Mouse (Mus musculus) cerebellum, postnatal 25 days (tissue): ENCODE data around the gene 4931428L18Rik.
"Not testable (repeated sequence)": the region's sequence is repeated elsewhere in the genome, so short reads cannot be mapped to it uniquely, and the experiment has no call there.

Experiments
- DNase-seq, 2 experiments: peaks; one replicate each; pipeline ENCODE4 v3.0.0; 2021; ENCODE audit warnings: mixed read lengths in 2 of 2

The 4931428L18Rik gene

DNA sequence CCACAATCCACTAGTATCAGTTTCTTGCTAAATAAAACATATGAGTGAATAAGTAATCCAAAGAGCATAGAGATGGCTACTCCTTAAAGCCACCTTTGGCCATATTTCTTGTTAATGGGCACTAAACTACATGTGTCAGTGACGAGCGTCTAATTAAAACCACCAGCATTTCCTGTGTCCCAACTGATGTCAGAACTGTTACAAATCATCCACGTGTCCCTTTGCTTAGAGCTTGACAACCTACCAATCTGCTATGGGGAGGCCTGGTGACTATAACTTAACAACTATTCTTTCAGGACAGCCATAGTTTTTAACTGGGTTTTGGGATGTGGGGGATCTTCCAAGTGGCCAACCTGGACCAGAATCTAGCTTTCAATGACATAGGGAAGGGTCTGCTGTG, 164.3 kb downstream of the 4931428L18Rik start:
- no peak for DNase-seq

DNA sequence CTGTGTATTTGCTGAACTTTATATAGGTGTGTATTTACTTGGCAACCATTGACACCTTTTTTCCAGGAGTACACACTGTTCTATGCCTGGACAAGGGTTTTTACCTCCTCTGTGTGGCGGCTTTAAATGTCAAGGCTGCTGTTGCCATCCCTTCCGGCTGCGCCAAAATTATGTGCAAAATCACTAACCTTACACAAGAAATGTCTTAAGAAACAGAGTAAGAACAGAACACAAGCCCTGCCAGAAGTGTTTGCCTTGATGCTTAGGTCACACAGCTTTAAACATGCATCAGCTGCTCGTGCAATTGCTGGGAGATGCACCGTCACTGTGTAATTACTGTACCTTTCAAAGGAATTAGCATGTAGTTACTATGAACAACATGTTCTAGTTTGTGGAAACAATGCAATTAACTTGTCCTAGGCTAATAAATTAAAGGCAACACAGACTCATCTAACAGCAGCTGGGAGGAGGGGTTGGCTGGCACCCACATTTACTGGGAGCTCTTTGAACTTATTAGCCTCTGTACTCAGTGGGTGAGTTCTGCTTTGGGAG, 171.0 kb downstream of the 4931428L18Rik start:
- DNase-seq: no peak

- DNase-seq: peak in 1 of 2 experiments; percentile 25
These were observed 172.4 kb downstream of the 4931428L18Rik start for GRCm38 (mm10) chr1:31049954-31050652.

- no peak for DNase-seq
These were observed 179.3 kb downstream of the 4931428L18Rik start for GRCm38 (mm10) chr1:31043208-31043607.

- DNase-seq: no peak
These were observed 179.7 kb downstream of the 4931428L18Rik start for GRCm38 (mm10) chr1:31042793-31043192.

DNA sequence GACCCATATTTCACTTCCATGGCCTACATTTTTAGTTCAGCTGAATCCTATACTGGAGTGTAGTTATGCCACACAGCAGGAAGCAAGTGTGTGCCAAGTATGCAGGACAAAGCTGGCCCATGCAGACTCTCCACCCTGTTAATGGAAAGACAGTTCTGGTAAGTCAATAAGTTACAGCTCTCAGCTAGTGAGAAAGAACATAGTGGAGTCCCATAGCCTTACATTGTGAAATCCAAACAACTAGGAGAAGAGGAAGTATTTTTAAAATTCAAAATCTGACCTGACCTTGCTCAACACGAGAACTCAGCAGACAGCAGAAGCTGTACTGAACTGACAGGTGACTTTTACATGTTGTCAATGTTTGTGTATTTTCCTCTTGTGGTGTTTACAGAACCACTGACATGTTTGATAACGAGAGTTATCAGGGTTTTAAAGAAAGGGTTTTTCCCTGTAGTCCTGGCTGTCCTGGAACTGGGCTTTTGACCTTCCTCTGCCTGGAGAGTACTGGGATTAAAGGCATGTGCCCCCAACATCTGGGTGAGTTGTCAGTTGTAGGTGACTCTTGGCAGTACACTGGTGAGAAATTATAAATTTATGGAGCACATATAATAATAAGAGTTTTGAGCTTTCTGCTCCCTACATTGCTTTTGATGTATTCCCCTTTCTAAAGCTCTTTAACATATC, 188.5 kb downstream of the 4931428L18Rik start:
- peak; percentile 52 to 77 for DNase-seq

DNA sequence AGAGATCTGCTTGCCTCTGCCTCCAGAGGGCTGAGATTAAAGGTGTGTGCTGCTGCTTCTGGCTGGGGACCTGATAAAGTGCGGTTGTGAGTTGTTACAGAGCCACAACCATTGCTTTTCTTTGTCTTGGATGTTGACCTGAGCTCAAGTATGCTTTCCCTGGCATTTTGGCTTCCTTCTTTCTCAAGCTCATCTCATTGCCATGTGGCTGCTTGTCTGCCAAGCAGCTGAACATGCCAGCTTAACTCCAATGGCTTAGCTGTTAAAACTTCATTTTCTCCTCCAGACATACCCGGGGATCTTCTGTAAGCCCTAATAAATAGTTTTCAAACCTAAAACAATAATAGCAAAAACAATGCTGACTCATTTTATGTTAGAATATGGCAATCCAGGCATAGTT, 190.1 kb downstream of the 4931428L18Rik start:
- DNase-seq: no peak

GRCm38 (mm10) chr1:31023173-31023572, 199.3 kb downstream of the 4931428L18Rik start:
- no peak for DNase-seq

DNA sequence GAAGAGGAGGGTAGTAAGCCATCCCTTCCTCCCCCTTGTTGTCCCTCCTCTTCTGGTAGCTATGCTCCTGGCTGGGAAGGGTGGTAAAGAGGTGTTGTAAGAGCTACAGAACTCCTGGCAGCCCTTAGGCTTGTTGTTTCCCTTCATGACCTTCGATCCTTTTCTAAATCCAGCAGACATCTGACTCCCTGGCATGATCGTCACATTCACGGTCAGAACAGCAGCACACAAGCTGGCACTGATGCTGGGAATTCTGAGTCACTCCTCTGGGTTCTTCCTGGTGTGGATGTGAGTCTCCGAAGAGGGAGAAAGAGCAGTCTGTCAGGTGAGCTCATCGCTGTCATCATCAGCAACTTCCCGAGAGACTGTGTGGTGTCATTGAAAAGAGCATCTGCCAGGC, 203.2 kb downstream of the 4931428L18Rik start:
- DNase-seq: no peak

- DNase-seq: no peak
These were observed 205.1 kb downstream of the 4931428L18Rik start for GRCm38 (mm10) chr1:31017377-31017776.

GRCm38 (mm10) chr1:31016068-31016467, 206.4 kb downstream of the 4931428L18Rik start:
- no peak for DNase-seq

- no peak for DNase-seq
These were observed 207.2 kb downstream of the 4931428L18Rik start for GRCm38 (mm10) chr1:31015261-31015660.

DNA sequence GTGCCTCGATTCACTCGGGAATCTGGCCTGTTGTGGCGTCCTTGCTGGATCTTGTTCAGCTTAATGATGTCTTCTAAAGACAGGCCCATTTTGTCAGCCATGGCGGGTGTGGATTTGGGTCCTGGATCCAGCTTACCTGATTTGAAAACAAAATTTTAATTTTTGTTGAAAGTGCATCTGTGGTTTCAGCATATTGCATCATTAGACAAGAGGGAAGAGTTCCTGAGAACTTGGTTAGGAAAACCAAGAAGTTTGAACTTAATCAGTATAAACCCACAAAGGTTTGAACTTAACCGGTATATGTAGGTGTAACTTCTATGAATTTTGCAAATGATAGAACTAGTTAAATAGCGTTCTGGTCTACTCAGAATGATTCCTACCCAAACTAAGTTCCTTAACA, 244.6 kb downstream of the 4931428L18Rik start, which contains the start of gene AC153137.1:
Gene AC153137.1, minus strand, starts transcription at position 101 of the 400 bp plus-strand sequence.
- not testable (repeated sequence) for DNase-seq

- peak in 1 of 2 experiments; percentile 18 for DNase-seq
These were observed 245.2 kb downstream of the 4931428L18Rik start for GRCm38 (mm10) chr1:30977239-30977638.

DNA sequence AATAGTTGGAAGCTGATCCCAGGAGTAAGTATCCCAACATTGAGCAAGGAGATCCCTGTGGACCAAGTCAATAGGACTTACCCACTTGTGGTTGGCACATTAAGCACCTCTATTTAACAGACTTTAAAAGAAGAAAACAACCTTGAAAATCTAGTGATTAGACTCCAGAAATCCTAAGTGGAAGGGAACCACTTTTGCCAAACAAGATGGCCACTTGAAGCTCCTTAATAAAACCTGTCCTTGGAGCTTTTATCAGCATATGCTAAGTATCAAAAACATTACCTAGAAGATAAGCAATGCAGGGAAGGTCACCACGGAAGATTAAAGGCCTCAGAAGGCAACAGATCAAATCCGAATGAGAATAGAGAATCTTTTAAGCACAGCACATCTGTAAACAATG, 270.7 kb downstream of the 4931428L18Rik start:
- no peak for DNase-seq

DNA sequence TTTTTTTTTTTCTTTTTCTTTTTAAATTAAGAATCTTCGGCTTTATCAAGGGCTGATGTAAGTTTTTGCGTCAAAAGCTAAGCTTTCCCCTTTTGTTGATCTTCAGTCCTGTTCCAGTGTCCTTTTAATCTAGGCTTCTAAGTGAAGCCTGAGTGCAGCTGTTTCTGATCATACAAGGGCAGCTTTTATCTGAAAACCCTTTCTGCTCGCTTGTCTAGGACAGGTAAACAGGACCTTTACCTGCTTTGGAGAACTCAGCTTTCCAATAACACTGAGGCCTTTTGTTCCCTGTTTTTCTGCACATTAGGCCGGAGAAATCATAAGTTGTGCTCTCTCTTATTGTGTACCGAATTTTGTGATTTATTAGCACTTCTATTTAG, 272.0 kb downstream of the 4931428L18Rik start:
- no peak for DNase-seq

DNA sequence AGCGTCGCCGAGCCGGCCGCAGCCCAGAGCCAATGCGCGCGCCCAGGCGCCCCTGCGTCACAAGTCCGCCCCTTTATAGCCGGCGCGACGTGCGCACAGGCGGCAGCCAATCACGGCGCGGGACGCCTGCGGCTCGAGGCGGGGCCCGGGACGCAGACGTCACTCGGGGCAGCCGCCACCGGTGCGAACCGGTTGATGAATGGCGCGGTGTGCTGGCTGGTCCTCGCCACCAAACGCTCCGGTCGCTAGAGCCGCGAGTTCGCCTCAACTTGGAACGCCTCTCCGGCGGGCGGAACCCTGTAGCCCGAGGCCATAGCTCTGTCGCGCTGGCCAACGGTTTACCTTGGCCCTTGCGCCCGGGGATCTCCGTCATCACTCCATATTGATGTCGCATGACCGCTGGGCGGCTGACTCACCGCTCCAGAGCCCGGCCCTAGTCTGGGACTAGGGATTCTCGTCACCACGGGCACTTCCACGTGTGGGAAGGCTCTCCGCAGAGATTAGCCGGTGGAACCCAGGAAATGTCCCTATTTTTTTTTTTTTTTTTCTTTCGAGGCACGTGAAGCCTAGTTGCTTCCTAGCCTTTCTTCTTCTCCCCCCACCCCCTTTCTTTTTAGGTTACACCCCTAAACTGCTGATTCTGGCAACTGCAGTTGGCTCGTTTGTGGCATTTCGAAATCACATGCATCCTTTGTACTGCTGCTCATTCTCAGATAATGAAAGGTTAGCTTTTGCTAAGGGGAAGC, 272.6 kb downstream of the 4931428L18Rik start:
- DNase-seq: peak; percentile 98

- DNase-seq: peak; percentile 82 to 84
These were observed 273.4 kb downstream of the 4931428L18Rik start for GRCm38 (mm10) chr1:30948950-30949639.

- DNase-seq: peak; percentile 20 to 38
These were observed 274.0 kb downstream of the 4931428L18Rik start for GRCm38 (mm10) chr1:30948361-30948949.
